Mouse (Mus musculus): ENCODE data around the gene Gm9821. TPM values are rescaled to one million over a fixed set of nuclear protein-coding genes. Genes with fewer than 3 reads are reported as not detected.

Gene Gm9821
- total and polyA plus RNA-seq, 3 experiments: 1.2 to 22.7 TPM; not detected in 1

- TF ChIP-seq MYC (IDR thresholded peaks at IDR 0.05; ENCODE audit: low read depth, low read length) (no peak), CHD1 (IDR thresholded peaks at IDR 0.05; ENCODE audit: low read depth, low read length) (no peak)
Measured at GRCm38 (mm10) chr2:91965417-91965816, 19.9 kb downstream of the Gm9821 start (continued).

GRCm38 (mm10) chr2:91966367-91966766, 20.9 kb downstream of the Gm9821 start:
- Histone ChIP-seq H3K27ac (ENCODE audit: control insufficient read depth, low read depth, low read length) (no peak overlapping the region), H3K9ac (ENCODE audit: control insufficient read depth, low read depth, low read length, poor library complexity, severe bottlenecking) (no peak overlapping the region), H3K4me3 (ENCODE audit: control insufficient read depth in 1 of 2, insufficient read depth in 1 of 2, low read depth in 2 of 2, low read length in 2 of 2) (no peak overlapping the region), H3K36me3 (ENCODE audit: control insufficient read depth in 1 of 2, insufficient read depth in 2 of 2, low read length in 2 of 2) (peaks cover 0 to 15% of the 10 kb centered on the region in 2 experiments; a peak in 2 of 4 replicates), H3K4me1 (ENCODE audit: control insufficient read depth in 1 of 2, insufficient read depth in 2 of 2, low read length in 2 of 2) (peaks cover 6 to 22% of the 10 kb centered on the region in 2 experiments; a peak in 3 of 4 replicates), H3K9me3 (replicated peaks; ENCODE audit: insufficient read depth, low read length) (no peaks in the 10 kb centered on the region), H3K79me2 (ENCODE audit: control insufficient read depth, insufficient read depth, low read length, poor library complexity) (peaks cover 18% of the 10 kb centered on the region), H3K27me3 (ENCODE audit: control insufficient read depth in 1 of 2, insufficient read depth in 2 of 2, low read length in 2 of 2) (peaks cover 1 to 5% of the 10 kb centered on the region in 2 experiments; a peak in 2 of 4 replicates)
- no peak for TF ChIP-seq NRF1 (IDR thresholded peaks at IDR 0.05; ENCODE audit: insufficient read depth, low read depth, low read length, poor library complexity, severe bottlenecking)
- no peak for TF ChIP-seq ZNF384 (IDR thresholded peaks at IDR 0.05; ENCODE audit: low read depth, low read length)
- 0 out of 2 replicates have a peak, but pooled peaks have one; percentile 24 for TF ChIP-seq USF1 (IDR thresholded peaks at IDR 0.05; ENCODE audit: low read depth, low read length)
- no peak for DNase-seq (ENCODE audit: low read depth, low spot score)

GRCm38 (mm10) chr2:91967962-91968361, 22.5 kb downstream of the Gm9821 start:
- H3K9ac ChIP-seq (ENCODE audit: control insufficient read depth, low read depth, low read length, poor library complexity, severe bottlenecking): no peak overlapping the region

More at GRCm38 (mm10) chr2:91967962-91968361, 22.5 kb downstream of the Gm9821 start:
- Histone ChIP-seq H3K9me3 (replicated peaks; ENCODE audit: insufficient read depth, low read length) (no peaks in the 10 kb centered on the region), H3K36me3 (ENCODE audit: control insufficient read depth in 1 of 2, insufficient read depth in 2 of 2, low read length in 2 of 2) (peaks cover 0 to 10% of the 10 kb centered on the region in 2 experiments; a peak in 2 of 4 replicates), H3K79me2 (ENCODE audit: control insufficient read depth, insufficient read depth, low read length, poor library complexity) (peaks cover 3% of the 10 kb centered on the region), H3K27me3 (ENCODE audit: control insufficient read depth in 1 of 2, insufficient read depth in 2 of 2, low read length in 2 of 2) (peaks cover 1 to 5% of the 10 kb centered on the region in 2 experiments; a peak in 2 of 4 replicates), H3K27ac (ENCODE audit: control insufficient read depth, low read depth, low read length) (no peak overlapping the region), H3K4me1 (ENCODE audit: control insufficient read depth in 1 of 2, insufficient read depth in 2 of 2, low read length in 2 of 2) (peaks cover 5 to 12% of the 10 kb centered on the region in 2 experiments; a peak in 3 of 4 replicates), H3K4me3 (ENCODE audit: control insufficient read depth in 1 of 2, insufficient read depth in 1 of 2, low read depth in 2 of 2, low read length in 2 of 2) (no peak overlapping the region)
- no peak for DNase-seq (ENCODE audit: low read depth, low spot score)
- TF ChIP-seq CHD1 (IDR thresholded peaks at IDR 0.05; ENCODE audit: low read depth, low read length) (no peak), CTCF (IDR thresholded peaks at IDR 0.05 in 2 of 3, conservative IDR thresholded peaks at IDR 0.05 in 1 of 3; ENCODE audit: control insufficient read depth in 1 of 3, insufficient read depth in 1 of 3, low read depth in 2 of 3, low read length in 3 of 3, poor library complexity in 1 of 3, severe bottlenecking in 1 of 3) (no peak), MYB (IDR thresholded peaks at IDR 0.05; ENCODE audit: low read depth, low read length) (no peak), USF2 (IDR thresholded peaks at IDR 0.05; ENCODE audit: borderline replicate concordance in 1 of 2, insufficient read depth in 1 of 2, low read depth in 1 of 2, low read length in 2 of 2) (no peak), ZC3H11A (IDR thresholded peaks at IDR 0.05; ENCODE audit: low read depth, low read length) (no peak), ZNF384 (IDR thresholded peaks at IDR 0.05; ENCODE audit: low read depth, low read length) (no peak), ELF1 (IDR thresholded peaks at IDR 0.05; ENCODE audit: low read depth, low read length) (no peak), NELFE (IDR thresholded peaks at IDR 0.05; ENCODE audit: low read depth, low read length) (no peak), SIN3A (IDR thresholded peaks at IDR 0.05; ENCODE audit: low read length) (no peak), JUND (IDR thresholded peaks at IDR 0.05; ENCODE audit: low read depth, low read length) (no peak), MAZ (IDR thresholded peaks at IDR 0.05; ENCODE audit: low read depth, low read length) (no peak), MYC (IDR thresholded peaks at IDR 0.05; ENCODE audit: low read depth, low read length) (no peak), POLR2AphosphoS5 (IDR thresholded peaks at IDR 0.05; ENCODE audit: borderline replicate concordance, low read depth, low read length) (no peak), KAT2A (conservative IDR thresholded peaks at IDR 0.05; ENCODE audit: low read depth, low read length) (no peak), NRF1 (IDR thresholded peaks at IDR 0.05; ENCODE audit: insufficient read depth, low read depth, low read length, poor library complexity, severe bottlenecking) (no peak)

All from MEL (cell line).